Mouse (Mus musculus): Measurements from ENCODE around the gene Fstl3.

GRCm38 (mm10) chr10:79769329-79769728 is 7.7 kb upstream of the Fstl3 start:
- TF ChIP-seq CTCF (IDR thresholded peaks at IDR 0.05; ENCODE audit: low read depth) (no peak), EP300 (optimal IDR thresholded peaks at IDR 0.05) (no peak)

Measured in stomach, postnatal 0 days (tissue).